Mouse (Mus musculus) liver, postnatal 0 days (tissue): Measurements from ENCODE around the gene Oxnad1.

Source experiments
- CTCF ChIP-seq: sonication (generic); IDR thresholded peaks from 2 replicates; pipeline ENCODE4 v1.5.1; 2016; ENCODE audit warnings: antibody characterized with exemption, low read depth
- EP300 ChIP-seq: IDR thresholded peaks from 2 replicates; pipeline ENCODE4 v1.6.1; 2016; ENCODE audit warnings: antibody characterized with exemption, low read depth, mild to moderate bottlenecking

- peak; percentile 54; the same call in 1 of the 2 replicates for TF ChIP-seq EP300
- no peak for TF ChIP-seq CTCF
Observed at GRCm38 (mm10) chr14:32093018-32093417, 7.8 kb downstream of the Oxnad1 start.
